Mouse (Mus musculus) monocyte, adult 59 days (primary cell): ENCODE data around the gene Pik3c2a. TPM values are rescaled to one million over a fixed set of nuclear protein-coding genes. Genes with fewer than 3 reads are reported as not detected.

Experiments
- total RNA-seq, 2 experiments: library from RNA; stranded (reverse); gene quantifications; one replicate each; pipeline ENCODE4 v1.2.4; 2023

The Pik3c2a gene
- 10 to 100 TPM; 52.2 to 60.3 TPM for total RNA-seq

GRCm38 (mm10) chr7:116443004-116443696 is at the start of gene Pik3c2a:
Pik3c2a (minus strand) TSS chr7:116443449.

GRCm38 (mm10) chr7:116333713-116334668 is 109.3 kb downstream of the Pik3c2a start, which contains the start of gene Rps13:
Rps13 (minus strand) TSS chr7:116334195.

GRCm38 (mm10) chr7:116307871-116308631 is 135.2 kb downstream of the Pik3c2a start, which contains the start of gene Plekha7:
Plekha7 (minus strand) TSS chr7:116308376.

Other genes starting within 250 kb of the Pik3c2a start
- gene Plekha7, start 135.1 kb downstream of the Pik3c2a start, total RNA-seq: 1 to 10 TPM; 1.2 to 1.6 TPM
- 100 to 1,000 TPM; 782 to 827 TPM for gene Rps13, start 109.3 kb downstream of the Pik3c2a start, total RNA-seq
- 10 to 100 TPM; 30.9 to 36.2 TPM for gene Nucb2, start 60.9 kb upstream of the Pik3c2a start, total RNA-seq